Mouse (Mus musculus) yolk sac, embryonic 10.5 days (tissue): Measurements from ENCODE around the gene Abcg8.
A peak's percentile ranks its signal among the peaks of the same experiment; 100 is the strongest.

Experiments used
- DNase-seq: peaks from one replicate; pipeline ENCODE4 v3.0.0-alpha.2; 2017; ENCODE audit warnings: low spot score

Abcg8 gene

DNA sequence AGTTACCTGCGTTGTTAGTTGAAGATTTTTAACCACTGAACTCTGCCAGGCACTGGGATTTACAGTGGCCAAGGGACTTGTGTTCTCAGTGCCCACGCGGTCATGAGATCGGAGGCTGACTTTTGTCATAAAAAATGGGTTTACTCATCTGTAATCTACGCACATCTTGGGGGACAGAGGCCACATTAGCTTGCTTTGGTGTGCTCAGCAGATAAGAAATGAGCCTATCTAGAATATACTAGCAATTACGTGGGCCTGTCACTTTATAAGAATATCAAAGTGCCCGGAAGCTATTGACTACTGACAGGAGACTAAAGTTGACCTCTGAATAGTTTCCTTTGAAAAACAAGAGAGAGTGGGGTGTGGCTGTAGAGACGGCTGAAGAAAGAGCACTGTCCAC is 17.2 kb upstream of the Abcg8 start:
- DNase-seq, result no peak

DNA sequence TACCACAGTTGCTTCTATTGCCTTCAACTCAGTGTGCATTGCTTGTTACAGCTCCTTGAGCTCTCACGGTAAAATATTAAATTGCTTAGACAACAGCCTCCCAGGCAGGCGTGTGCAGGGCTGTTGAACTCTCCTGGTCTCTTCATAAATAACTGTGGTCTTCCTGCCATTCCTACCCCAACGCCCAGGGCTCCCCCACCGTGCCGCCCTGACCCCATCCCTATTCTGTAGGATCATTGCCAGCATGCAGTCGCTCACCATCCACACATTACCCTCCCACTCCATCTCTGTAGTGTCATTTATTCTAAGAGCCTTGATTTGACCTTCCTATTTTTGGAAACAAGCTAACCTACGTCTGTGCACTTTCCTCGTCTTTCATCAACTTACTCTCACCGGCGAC is 11.0 kb upstream of the Abcg8 start:
- DNase-seq, result no peak

DNA sequence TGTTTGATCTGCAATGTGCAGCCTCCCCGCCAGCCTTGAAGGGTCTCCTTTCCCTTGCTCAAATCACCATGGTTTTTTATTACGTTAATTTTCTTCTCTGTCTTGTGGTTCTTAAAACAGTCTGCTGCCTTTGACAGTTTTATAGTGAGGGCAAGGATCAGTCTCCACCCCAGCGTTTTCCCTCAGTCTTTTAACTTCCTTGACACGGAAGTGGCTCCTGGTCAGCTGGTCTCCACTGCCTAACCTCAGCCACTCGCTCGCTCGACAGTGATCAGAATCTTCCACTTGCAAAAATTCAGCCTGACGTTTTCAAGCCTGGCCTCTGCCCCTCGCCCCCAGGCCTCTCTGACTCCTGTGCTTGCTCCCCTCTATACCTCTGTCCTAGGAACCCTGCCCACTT is 10.4 kb upstream of the Abcg8 start:
- DNase-seq, result peak; percentile 51

DNA sequence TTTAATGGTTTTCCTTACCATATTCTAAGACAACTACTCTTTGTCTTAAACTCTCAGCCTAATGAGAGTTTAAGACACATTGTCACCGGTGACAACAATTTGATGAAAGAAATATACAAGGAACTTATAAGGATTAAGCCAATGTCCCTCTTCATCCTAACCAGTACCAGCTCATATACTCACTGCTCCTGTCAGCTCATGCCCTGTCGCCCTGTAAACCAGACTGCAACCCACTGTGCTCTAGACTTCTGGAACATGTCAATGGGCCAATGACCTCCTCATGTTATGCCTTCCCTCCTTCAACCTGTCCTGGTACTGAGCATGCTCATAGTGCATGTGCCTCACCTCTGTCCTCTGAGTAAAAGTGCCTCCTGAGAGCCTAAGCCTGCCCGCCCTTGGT is 8.3 kb upstream of the Abcg8 start:
- no peak for DNase-seq

DNA sequence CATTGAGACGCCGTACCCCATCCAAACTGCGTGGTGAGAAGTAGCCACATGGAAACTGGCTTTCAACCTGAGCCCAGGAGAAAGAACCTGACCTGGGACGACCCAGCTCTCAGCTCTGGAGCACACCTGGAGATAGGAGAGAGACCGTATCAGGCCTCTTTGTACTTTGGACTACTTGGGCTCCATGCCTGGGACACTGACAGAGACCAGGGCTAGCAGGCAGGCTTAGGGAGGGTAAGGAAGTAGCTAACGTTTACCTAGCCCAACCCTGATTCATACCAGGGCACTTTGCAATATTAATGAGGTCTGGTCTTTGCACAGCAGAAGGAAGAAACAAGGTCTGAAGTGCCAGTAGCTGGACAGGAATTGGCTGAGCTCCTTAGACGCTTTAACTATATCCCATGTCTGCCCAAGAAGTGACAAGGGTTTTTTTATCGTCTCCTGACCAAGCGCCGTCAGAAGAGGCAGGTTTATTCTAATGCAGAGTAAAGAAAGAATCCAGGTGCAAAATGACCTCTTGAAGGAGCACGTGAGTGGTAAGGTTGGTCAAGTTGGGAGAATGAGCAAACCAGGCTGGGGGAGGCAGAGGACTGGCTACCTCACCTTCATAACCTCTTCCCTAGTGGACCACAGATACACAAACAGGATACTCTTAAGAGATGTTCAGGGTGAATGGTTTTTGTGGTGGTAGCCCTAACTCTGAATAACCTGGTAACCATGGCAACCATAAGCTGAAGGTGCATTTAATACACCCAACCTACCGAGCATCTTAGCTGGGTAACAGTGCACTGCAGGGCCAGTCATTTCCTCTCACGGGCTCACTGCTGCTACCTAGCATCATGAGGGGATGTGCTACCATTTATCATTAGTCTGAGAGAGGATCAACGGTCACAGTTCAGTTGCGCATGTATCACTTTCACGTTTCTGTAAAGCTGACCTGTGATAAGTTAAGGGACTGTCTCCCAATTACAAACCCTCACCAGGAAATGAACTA is 3.4 kb upstream of the Abcg8 start:
- peak; percentile 66 for DNase-seq

DNA sequence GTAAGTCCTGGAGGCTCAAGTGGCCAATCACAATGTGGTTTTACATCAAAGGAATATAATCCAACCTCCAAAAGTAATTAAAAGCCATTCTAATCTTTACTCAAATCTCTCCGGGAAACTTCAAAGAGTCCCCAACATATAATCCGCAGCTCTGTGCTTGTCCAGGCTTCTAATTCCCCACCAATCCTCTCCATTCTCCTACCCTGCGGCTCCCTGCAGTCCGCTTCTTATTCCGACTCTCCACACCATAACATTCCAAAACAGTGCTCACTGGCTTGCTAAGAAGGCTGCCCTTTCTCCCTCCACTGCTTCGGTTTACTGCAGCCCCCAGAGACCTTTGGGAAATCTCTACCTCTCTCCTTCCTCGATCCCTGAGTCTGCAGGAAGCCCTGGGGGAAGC is 2.1 kb upstream of the Abcg8 start:
- no peak for DNase-seq

DNA sequence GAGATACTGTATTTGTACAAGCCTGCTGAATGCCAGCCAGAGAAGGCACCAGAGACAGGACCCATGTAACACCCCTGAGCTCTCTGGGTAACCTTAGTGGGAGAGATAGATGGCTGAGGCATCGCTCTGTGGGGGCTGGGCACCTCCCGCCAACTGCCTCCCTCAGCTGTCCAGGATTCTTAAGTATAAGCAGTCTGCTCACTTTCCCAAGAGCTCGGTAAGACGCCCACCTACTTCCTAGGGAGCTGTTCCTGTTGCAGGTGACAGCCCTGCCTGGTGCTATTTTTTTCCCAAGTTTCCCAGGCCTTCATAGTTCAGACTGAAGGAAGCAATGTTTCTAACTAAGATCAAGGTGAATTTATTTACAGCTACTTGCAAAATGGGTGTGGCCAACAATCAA is 898 bp upstream of the Abcg8 start:
- no peak for DNase-seq

DNA sequence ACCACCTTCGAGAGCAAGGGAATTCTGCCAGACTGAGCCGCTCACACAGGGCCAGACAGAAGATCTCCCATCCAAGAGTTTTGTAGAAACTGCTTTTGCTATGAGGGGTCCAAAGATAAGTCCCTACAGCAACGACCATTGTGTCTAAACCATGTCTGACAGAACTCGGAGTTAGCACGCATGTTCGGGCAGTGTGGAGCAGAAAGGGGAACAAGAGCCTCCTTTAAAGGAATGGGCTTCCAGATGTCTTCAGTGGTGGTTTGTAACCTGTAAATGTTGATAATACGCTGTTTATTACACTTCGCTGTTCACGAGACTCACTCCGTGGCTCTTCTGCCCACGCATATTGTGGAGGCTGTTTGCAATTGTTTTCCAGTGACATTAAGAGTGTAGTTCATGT is 1.5 kb downstream of the Abcg8 start:
- DNase-seq, result no peak

DNA sequence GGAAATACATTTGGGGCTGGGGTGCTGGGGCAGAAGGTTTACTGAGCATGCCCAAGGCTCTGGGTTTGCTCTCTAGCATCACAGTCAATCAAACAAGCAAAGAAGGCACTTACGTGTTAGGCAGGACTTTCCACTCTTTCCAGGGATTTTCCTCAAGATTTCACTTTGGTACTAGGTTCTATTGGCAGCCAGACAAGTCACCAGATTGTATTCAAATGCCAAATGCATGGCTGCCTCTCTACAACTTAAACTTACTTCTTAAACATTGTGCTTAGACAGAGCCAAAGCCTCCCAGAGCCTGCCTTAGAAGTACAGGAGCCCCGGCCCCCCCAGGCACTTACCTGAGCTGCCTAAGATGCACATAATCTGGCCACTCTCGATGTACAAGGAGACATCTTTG is 5.6 kb downstream of the Abcg8 start:
- DNase-seq, result no peak

DNA sequence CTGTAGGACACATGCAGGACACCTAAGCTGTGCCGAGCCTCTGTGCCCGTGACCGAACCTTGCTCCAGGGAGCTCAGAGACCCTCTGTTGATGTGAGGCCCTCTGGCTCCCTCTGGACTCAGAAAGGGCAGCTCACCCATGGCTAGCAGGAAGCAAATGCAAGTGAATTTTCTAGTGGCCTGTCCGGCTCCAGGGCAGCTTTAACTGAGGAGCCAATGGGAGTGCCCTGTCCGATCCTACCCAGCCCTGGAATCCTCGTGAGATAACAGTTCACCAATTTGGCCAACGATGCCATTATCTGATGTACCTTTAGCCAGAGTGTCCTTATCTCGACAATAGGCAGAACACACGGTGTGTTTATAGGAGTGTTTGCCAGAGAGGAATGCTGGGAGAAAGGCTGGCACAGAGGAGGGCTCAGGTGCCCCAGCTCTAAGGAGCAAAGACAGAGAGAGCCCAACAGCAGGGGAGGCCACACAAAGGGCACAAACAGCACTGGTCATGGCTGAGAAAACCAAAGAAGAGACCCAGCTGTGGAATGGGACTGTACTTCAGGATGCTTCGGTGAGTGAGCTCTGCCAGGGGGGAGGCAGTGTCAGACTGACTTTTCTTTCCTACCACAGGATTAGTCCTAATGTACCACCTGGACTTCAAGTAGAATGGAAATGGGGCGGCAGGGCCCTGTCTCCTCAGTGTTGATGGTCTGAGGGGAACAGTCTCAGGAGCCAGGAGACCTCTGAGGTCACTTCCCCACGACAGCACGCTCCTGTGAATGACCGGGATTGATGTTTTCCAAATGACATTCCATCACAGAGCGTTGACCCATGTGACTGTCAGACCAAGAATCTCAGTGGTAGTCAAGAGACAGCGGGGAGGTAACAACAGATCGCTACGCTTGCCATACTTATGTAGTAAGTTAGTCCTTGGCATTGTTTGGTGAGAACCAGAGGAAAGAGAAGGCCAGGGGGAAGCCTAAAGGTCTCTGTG is 6.9 kb downstream of the Abcg8 start, which contains the start of gene Abcg5:
TSS of gene Abcg5 (minus strand) at position 278 of the 984 bp plus-strand sequence.
- no peak for DNase-seq

DNA sequence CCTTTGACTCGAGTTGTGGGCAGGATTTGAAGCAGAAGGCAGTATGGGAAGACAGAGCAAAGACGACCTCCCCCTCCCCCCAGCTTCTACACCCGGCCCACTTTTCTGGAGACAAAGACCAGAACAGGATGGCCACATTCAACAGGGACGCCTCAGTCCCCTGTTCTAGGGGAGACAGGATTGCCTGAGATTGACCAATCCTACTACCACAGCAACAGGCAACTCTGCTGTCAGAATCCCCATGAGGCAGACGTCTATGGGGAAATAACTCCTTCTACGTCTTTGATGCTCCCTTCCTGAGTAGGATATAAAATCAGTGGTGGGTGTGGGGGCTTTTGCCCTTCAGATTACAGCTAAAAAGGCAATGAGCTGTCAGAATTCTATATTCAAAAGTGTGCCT is 8.2 kb downstream of the Abcg8 start:
- DNase-seq, result no peak

DNA sequence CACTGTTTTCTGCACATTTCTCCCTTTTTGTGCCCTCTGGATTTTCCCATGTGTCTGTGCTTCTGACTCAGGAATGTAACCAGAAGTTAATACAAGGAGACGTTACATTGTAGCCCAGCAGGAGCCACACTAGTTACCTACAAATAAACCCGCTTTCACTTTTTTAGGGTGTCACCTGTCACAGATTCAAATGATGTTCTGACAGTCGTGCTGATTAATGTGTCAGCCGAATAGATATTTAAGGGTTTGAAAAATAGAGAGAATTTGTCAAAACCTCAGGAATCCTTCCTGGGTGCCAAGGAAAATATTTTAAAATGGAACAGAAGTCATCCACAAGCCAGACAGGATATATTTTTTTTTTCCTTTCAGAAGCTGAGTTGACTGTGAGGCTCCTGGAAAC is 9.2 kb downstream of the Abcg8 start:
- DNase-seq, result no peak

DNA sequence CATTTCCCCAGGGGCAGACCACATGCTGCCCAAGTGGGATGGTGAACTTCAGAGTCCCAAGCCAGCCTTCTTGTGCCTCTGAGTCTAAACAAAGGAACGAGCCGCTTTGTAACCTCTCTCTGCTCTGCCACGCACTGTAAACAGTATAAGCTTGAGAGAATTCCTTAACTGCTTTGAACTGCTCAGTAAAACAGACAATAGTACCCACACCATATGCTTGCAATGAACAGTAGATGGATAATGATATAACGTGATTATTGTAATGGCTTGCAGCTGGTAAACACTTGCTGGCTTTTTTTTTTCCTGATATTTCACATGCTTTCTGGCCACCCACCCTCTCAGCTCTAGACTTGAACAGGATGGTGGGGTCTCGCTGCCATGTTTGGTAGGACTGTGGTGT is 11.9 kb downstream of the Abcg8 start:
- no peak for DNase-seq

DNA sequence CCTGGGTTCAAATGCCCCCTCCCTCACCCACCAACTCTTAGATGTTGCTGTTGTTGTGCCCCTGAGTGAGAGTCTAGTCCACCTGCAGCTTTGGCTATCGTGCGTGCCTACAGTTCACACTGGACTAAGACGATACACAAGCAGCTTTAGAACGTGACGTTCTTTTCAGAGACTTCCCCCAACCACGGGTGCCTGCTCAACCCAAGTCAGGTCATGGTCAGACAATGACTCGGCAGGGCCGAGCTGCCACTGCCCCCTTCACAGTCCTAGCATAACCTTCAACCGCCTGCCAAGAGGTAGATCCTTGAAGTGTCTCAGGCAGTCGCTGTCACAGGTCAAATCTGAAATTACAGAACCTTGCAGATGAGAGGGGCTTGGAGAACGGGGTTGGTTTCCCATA is 12.7 kb downstream of the Abcg8 start:
- no peak for DNase-seq

DNA sequence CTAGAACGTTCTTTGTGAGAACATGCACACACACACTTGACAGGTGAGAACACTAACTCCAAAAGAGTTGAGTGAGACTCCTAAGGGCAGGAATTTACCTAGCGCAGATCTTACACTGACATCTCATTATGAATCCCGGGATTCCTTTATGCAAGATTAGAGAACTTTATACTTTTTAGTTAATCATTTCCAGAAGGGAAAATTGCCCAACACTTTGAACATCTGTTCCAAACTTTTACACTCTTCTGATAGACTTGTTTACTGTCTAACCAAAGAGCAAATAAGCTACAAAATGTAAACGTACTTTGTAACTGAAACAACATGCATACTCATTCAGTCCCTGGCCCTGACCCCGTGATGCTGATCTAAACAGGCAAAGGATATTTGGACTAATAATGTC is 13.2 kb downstream of the Abcg8 start:
- DNase-seq, result peak; percentile 53

DNA sequence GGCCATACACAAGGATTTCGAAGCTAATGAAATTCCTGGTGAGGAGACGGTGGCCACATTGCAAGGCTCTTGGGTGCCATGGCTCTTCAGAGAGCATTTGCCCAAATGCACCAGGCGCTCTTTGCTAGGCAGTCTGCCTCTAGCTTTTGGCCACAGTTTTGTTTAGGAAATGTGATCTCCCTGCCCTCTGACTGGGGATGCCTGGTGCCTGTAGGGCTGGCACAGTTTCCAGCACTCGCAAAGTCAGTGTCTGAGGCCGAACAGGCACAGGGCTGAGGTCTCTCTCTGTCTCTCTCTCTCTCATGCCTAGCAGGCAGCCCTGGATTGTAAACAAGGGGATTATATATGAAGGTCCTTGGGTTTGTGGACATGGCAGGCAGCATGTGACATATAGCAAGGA is 14.0 kb downstream of the Abcg8 start:
- DNase-seq, result no peak

DNA sequence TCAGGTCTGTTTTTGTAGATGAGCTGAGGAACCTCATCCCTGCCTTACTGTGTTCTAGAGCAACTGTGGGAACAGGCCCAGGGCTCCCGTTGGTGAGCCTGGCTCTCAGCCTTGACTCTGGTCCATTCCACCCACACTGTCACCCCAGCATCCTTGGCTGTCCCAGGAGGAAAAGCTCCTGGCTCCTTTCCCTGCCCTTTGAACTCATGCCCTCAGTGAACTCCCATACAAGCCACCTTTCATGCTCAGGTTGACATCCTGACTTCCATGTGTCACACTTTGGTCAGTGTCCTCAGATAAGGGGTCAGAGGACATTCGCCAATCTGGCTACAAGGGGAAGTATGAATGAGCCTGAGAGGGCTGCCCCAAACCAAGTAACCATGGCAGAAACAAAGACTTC is 17.6 kb downstream of the Abcg8 start:
- no peak for DNase-seq

DNA sequence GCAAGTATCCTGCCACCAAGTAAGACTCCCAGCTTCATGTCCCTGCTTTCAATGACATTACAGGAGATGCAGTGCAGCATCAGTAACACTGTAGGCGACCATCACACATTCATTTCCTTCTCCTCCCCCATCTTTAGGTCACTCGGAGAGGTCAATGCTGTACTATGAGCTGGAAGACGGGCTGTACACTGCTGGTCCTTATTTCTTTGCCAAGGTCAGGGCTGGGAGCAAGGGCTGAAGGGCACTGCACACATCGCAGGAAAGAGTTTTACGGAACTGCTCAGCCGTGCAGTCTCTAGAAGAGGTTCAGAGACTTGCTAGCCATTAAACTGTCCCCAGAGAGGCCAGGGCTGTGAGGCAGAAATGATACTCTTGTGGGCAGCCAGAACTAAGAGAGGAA is 20.4 kb downstream of the Abcg8 start:
- no peak for DNase-seq

DNA sequence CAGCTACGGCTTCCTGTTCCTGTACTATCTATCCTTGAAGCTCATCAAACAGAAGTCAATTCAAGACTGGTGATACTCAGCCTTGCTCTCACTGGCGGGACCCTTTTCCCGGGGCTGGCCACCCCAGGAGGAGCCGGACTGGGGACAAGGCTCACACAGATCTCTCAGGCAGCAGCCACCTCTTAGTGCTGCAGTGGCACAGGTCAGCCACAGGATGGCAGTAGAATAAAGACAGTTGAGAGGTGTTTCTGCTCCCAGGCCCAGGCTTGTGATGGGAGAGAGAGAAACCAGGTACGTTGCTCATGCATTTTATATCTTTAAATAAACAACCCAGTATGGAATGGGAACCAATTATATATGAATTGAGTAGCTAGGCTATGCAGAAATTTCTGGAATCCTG is 22.6 kb downstream of the Abcg8 start:
- DNase-seq, result peak; percentile 60

DNA sequence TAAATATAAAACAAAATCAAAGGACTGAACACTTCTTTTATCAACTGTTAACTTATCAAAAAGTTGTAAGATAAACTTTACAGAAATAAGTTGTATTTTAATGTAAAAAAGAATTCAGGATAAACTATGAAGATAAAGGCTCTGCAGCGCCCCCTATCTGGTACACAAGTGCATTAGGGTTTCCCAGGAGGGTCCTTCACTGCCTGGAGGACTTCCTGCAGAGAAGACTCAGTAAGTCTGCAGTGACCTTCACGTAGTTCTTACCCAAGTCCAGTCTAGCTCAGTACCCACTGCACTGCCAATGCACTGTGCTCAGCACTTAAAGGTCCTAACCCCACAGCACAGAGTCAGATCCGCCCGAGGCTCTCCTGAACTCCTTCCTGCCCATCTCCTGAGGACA is 31.3 kb downstream of the Abcg8 start:
- no peak for DNase-seq

DNA sequence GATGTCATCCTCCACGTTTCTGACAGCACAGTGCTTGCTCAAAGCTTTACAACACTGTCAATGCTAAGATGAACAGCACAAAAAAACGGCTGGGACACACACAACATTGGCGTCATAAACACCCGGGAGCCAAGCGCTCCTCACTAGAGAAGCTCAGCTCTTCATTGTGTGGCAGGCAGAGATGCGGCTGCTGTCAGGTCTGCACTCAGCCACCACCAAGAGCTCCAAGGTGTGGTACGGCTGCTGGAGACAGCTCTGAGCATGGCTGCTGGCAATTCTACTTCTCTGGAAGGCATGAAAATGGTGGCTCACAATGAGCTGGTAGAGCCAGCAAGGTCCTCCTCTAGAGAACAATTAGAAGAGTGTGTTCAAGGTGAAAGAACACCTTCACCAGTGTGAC is 32.7 kb downstream of the Abcg8 start:
- no peak for DNase-seq

DNA sequence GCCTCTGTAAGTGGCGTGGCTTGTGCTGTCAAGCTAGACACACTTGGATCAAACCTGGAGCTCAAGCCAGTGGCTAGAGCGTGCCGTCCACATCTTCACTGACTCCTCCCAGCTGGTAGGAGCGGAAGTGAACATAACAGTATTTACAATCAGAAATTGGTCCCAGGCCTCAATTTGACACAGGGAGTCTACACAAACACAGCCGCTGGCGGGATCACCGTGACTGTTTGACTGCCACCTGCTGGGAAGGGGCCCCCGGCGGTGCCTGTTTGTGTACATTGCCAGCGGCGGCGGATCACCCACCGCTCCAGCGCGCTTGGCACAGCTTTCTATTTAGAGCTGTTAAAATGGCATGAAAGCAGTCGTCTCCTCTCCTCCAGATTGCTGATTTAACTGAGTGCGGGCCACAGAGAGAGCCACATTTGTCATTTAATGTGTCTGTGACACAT is 33.3 kb downstream of the Abcg8 start:
- DNase-seq, result peak; percentile 43
